Mouse (Mus musculus) kidney, adult 9 months (tissue): Measurements from ENCODE around the gene Itpr2.

Experiments
- DNase-seq: peaks from one replicate; pipeline ENCODE4 v3.0.0; 2022

The Itpr2 gene

GRCm38 (mm10) chr6:146208983-146209382, 293.0 kb downstream of the Itpr2 start:
- peak; percentile 53 for DNase-seq

- DNase-seq: peak; percentile 56
These were observed 294.6 kb downstream of the Itpr2 start for GRCm38 (mm10) chr6:146207204-146207959.

- DNase-seq: no peak
These were observed 296.9 kb downstream of the Itpr2 start for GRCm38 (mm10) chr6:146205136-146205535.

GRCm38 (mm10) chr6:146204470-146204869, 297.6 kb downstream of the Itpr2 start:
- DNase-seq: no peak

GRCm38 (mm10) chr6:146197868-146198379, 304.1 kb downstream of the Itpr2 start:
- DNase-seq: no peak

GRCm38 (mm10) chr6:146196701-146197100, 305.3 kb downstream of the Itpr2 start:
- no peak for DNase-seq

GRCm38 (mm10) chr6:146195854-146196457, 306.1 kb downstream of the Itpr2 start:
- DNase-seq: no peak

GRCm38 (mm10) chr6:146191931-146192330, 310.1 kb downstream of the Itpr2 start:
- no peak for DNase-seq

GRCm38 (mm10) chr6:146190006-146190405, 312.0 kb downstream of the Itpr2 start:
- DNase-seq: no peak

- DNase-seq: no peak
These were observed 316.5 kb downstream of the Itpr2 start for GRCm38 (mm10) chr6:146185532-146185931.

- no peak for DNase-seq
These were observed 317.3 kb downstream of the Itpr2 start for GRCm38 (mm10) chr6:146184771-146185170.

- DNase-seq: no peak
These were observed 327.3 kb downstream of the Itpr2 start for GRCm38 (mm10) chr6:146174644-146175250.

GRCm38 (mm10) chr6:146170603-146171051, 331.4 kb downstream of the Itpr2 start:
- DNase-seq: peak; percentile 29

GRCm38 (mm10) chr6:146167207-146167606, 334.8 kb downstream of the Itpr2 start:
- no peak for DNase-seq

- no peak for DNase-seq
These were observed 342.4 kb downstream of the Itpr2 start for GRCm38 (mm10) chr6:146159641-146160040.

GRCm38 (mm10) chr6:146158717-146159116, 343.3 kb downstream of the Itpr2 start:
- DNase-seq: no peak

- DNase-seq: no peak
These were observed 344.0 kb downstream of the Itpr2 start for GRCm38 (mm10) chr6:146157983-146158535.

- DNase-seq: no peak
These were observed 344.9 kb downstream of the Itpr2 start for GRCm38 (mm10) chr6:146157099-146157498.

- DNase-seq: no peak
These were observed 345.5 kb downstream of the Itpr2 start for GRCm38 (mm10) chr6:146156536-146156935.

- DNase-seq: no peak
These were observed 346.8 kb downstream of the Itpr2 start for GRCm38 (mm10) chr6:146155156-146155734.

- no peak for DNase-seq
These were observed 349.2 kb downstream of the Itpr2 start for GRCm38 (mm10) chr6:146152843-146153242.

- DNase-seq: no peak
These were observed 360.9 kb downstream of the Itpr2 start for GRCm38 (mm10) chr6:146140966-146141585.

- no peak for DNase-seq
These were observed 361.9 kb downstream of the Itpr2 start for GRCm38 (mm10) chr6:146140171-146140570.
